Mouse (Mus musculus) kidney, embryonic 15.5 days (tissue): Measurements from ENCODE around the gene Tmem230. TPM values are rescaled to one million over a fixed set of nuclear protein-coding genes. Genes with fewer than 3 reads are reported as not detected.

Source experiments
- ATAC-seq: fragments of 200-750 bp; cut with Nextera tagmentation; replicated peaks from 2 replicates; pipeline ENCODE4 v1.8.0; 2017; ENCODE audit warnings: moderate TSS enrichment; ENCODE audit not compliant: low FRiP score
- H3K27ac ChIP-seq: fragments of 300-500 bp; sonication (generic); 2 replicates; pipeline ENCODE4 v1.5.1; 2015; ENCODE audit warnings: mild to moderate bottlenecking, inconsistent platforms
- H3K27me3 ChIP-seq: fragments of 300-500 bp; sonication (generic); 2 replicates; pipeline ENCODE4 v1.6.1; 2015; ENCODE audit warnings: inconsistent platforms
- H3K36me3 ChIP-seq: fragments of 300-500 bp; sonication (generic); 2 replicates; pipeline ENCODE4 v1.6.1; 2015; ENCODE audit warnings: inconsistent platforms
- H3K4me1 ChIP-seq: fragments of 300-500 bp; sonication (generic); 2 replicates; pipeline ENCODE4 v1.6.1; 2015; ENCODE audit warnings: inconsistent platforms
- H3K4me2 ChIP-seq: fragments of 300-500 bp; sonication (generic); 2 replicates; pipeline ENCODE4 v1.6.1; 2015; ENCODE audit warnings: moderate library complexity, mild to moderate bottlenecking, inconsistent platforms
- H3K4me3 ChIP-seq: fragments of 300-500 bp; sonication (generic); replicated peaks from 2 replicates; pipeline ENCODE4 v1.5.1; 2015; ENCODE audit warnings: mild to moderate bottlenecking, inconsistent platforms
- H3K9ac ChIP-seq: fragments of 300-500 bp; sonication (generic); 2 replicates; pipeline ENCODE4 v1.6.1; 2015; ENCODE audit warnings: mild to moderate bottlenecking, inconsistent platforms
- H3K9me3 ChIP-seq: fragments of 300-500 bp; sonication (generic); replicated peaks from 2 replicates; pipeline ENCODE4 v1.6.1; 2016; ENCODE audit warnings: inconsistent platforms
- WGBS: fragments of 180-500 bp; shearing (Covaris S2); methylation state at CpG from one replicate; pipeline ENCODE4 v1.1.7; 2015; ENCODE audit warnings: mixed read lengths; 5-methylcytosine and 5-hydroxymethylcytosine counted together
- polyA plus RNA-seq: library from polyadenylated mRNA; unstranded; fragments of >200 nt; fragmentation: Nextera tagmentation; extraction: Ambion mirVana; gene quantifications from 2 replicates; pipeline ENCODE4 v1.2.1, GENCODE M21; 2015

The Tmem230 gene
- polyA plus RNA-seq, 1 experiment from 2014 or later = 44.3 TPM

DNA sequence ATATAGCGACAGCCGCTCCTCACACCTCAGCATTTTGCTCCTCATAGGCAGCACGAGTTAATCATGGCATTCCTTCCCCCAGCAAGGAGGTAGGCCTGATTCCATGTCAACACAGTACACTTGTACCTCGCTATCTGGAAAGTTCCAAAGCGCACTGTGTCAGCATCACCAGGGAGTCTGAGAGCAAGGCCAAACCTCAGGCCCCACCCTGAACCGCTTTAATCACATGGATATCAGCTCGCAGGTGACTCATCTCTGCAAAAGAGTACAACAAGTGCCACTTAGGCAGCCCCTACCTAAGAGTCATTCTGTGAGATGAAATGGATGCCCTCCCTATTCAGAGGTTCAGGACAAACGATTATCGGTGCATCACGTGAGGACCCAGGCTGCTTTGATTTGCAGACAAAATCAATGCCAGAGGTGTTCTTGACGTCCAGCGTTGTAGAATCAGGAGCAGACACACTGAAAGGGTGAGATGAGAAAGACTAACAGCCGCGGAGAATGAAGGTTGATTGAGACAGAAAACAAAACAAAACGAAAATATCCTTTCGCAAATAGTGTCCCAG is 41.2 kb downstream of the Tmem230 start:
- Histone ChIP-seq H3K9me3 (no peaks in the 10 kb centered on the region), H3K4me3 (no peak overlapping the region), H3K4me1 (no peaks in the 10 kb centered on the region), H3K27me3 (no peaks in the 10 kb centered on the region), H3K9ac (no peak overlapping the region), H3K27ac (no peak overlapping the region), H3K4me2 (no peak overlapping the region), H3K36me3 (no peaks in the 10 kb centered on the region)
- ATAC-seq = no peak
- WGBS = 87% methylated on average over 16 of the region's 16 CpGs

DNA sequence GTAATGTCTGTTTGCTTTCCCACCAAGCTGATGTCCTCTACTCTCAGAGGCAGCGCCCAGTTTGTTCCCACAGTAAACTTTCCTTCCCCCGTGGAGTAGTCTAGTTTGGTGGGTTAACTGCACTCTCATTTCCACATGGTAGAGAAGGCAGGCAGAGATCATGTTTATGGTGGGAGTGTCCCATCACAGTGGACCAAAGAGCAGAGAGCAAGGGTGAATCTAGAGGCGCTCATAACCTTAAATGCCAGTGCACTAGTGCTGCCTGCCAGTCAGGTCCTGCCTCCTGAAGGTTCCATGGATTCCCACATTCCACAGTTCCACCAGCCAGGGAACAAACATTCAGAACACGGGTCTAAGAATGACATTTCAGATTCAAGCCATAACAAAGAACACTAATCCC is 42.1 kb downstream of the Tmem230 start:
- Histone ChIP-seq H3K9ac (no peak overlapping the region), H3K4me1 (no peaks in the 10 kb centered on the region), H3K27ac (no peak overlapping the region), H3K4me2 (no peak overlapping the region), H3K27me3 (no peaks in the 10 kb centered on the region), H3K9me3 (no peaks in the 10 kb centered on the region), H3K36me3 (no peaks in the 10 kb centered on the region), H3K4me3 (no peak overlapping the region)
- 65% methylated on average over 4 of the region's 4 CpGs for WGBS
- ATAC-seq = no peak

DNA sequence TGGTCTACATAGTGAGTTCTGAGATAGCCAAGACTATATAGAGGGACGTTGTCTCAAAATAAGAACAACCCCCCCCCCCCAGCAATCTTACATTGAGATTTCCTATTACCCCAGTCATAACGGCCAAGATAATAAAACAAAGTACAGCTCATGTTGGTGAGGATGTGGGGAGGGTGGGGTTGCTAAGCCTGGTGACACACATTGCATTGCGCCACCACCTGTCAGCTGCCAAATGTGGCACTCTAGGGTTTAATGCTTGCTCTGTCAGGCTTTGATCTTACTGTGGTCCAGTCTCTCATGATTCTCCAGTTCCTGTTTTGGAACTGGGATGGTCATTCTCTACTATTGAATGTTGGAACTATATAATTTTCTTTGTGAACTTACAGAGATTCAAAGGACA is 43.8 kb downstream of the Tmem230 start:
- Histone ChIP-seq H3K9me3 (no peaks in the 10 kb centered on the region), H3K4me3 (no peak overlapping the region), H3K27ac (no peak overlapping the region), H3K9ac (no peak overlapping the region), H3K4me2 (no peak overlapping the region), H3K27me3 (no peaks in the 10 kb centered on the region), H3K4me1 (no peaks in the 10 kb centered on the region), H3K36me3 (no peaks in the 10 kb centered on the region)
- no peak for ATAC-seq
- 78% methylated on average over 3 of the region's 3 CpGs for WGBS

DNA sequence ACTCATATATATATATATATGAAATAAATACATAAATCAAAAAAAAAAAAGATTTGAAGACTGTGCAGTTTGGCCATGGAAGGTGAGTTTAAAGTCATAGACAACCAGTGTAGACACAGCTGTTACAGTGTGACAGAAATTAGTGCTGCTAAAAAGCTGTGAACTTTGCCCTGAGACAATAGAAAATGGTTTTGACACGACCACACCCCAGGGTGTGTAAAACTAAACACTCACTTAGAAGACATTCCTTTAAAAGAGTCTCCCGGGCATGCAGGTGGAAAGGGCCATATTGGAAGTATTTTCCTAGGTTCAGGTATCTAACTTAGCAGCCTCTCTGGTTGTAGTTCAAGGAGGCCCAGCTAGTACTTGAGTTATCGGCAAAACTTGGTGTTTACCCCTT is 44.4 kb downstream of the Tmem230 start:
- Histone ChIP-seq H3K4me3 (no peak overlapping the region), H3K4me2 (no peak overlapping the region), H3K9ac (no peak overlapping the region), H3K36me3 (no peaks in the 10 kb centered on the region), H3K27ac (no peak overlapping the region), H3K9me3 (no peaks in the 10 kb centered on the region), H3K4me1 (no peaks in the 10 kb centered on the region), H3K27me3 (no peaks in the 10 kb centered on the region)
- ATAC-seq = no peak
- WGBS = 74% methylated on average over 3 of the region's 3 CpGs

DNA sequence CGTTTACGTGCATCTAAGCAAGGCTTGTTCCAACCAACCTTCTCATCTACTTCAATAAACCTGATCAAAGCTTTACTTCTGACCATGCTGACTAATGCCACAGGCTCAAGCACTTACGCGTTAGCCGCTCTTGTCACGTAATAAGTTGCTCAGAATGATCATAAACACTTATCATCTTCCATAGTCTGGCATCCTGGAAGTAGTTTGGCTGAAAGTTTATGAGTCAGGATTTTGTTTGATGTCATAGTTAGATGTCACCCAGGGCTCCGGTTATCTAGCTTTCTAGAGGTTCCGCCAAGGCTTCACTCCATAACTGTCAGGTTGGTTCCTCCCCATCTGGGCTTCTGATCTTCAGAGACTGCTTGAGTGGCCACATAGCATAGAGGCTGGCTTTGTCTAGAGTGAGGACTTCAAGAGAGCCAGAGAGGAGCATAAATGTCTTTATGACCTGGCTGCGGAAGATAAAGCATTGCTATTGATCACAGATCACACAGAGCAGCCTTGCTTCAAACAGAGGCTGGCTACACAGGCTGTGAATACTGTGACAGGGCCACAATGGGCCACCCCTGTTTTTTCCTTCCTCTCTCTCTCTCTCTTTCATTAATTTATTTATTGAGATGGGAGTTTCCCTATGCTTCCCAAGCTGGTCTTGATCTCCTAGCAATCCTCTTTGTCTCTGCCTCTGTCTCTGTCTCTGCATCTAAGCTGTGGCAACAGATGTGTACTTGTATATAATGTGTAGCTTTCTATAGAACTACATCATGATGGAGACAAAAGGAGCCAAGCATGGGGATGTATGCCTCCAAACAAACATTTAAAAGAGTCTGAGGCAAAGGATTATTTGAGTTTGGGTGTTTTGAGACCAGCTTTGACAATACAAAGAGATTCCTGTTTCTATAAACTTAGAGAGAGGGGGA is 49.3 kb downstream of the Tmem230 start:
- Histone ChIP-seq H3K27ac (no peak overlapping the region), H3K36me3 (no peaks in the 10 kb centered on the region), H3K4me2 (no peak overlapping the region), H3K27me3 (peaks cover 3% of the 10 kb centered on the region; the same call in 1 of the 2 replicates), H3K4me3 (no peak overlapping the region), H3K4me1 (no peaks in the 10 kb centered on the region), H3K9me3 (no peaks in the 10 kb centered on the region), H3K9ac (no peak overlapping the region)
- WGBS = 60% methylated on average over 9 of the region's 9 CpGs
- no peak for ATAC-seq

DNA sequence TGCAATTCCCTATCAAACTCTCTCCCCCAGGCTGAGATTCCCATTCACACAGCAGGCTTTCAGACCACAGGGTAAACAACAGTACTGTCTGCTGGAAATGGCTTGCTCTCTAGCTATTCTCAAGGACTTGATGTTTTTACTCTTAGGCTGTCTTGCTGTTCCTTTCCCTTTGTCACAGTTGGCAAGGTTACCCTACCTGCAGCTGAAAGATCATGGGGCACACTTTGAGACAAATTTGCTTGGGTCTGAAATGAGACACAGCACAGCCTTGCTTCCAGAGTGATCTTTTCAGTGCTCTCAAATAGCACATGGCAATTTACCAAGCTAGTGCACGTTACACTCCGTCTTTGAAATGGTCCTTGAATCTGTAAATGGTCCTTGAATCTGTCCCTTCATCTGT is 52.0 kb downstream of the Tmem230 start:
- ATAC-seq = no peak
- Histone ChIP-seq H3K27ac (no peak overlapping the region), H3K4me3 (no peak overlapping the region), H3K4me2 (no peak overlapping the region), H3K9ac (no peak overlapping the region), H3K4me1 (no peaks in the 10 kb centered on the region), H3K9me3 (no peaks in the 10 kb centered on the region), H3K27me3 (peaks cover 3% of the 10 kb centered on the region; the same call in 1 of the 2 replicates), H3K36me3 (no peaks in the 10 kb centered on the region)
- WGBS = 76% methylated on average over 2 of the region's 2 CpGs

DNA sequence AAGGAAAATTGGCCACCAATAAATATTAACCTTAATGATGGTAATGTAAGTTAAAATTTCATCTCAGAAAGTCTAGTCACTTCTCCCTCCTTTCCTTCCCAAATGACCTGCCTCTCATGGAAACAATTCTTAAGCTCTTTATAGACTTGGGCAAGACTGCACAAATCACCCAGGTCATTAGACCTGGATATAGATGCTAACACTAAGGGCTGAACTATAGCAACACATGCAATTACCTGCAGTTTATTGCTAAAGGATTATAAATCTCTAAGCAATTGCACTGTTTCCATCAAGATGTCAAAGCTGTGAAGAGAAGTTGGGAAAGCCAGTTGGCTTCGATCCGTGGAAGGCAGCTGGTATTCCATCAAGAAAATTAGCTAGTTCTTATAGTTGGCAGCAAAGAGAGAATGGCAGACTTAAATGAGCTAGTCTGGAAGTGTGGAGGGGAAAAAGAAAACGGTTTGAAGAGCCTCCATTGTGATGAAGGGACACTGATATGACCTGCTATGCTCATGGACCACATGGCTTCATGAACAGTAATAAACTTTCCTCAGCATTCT is 56.9 kb downstream of the Tmem230 start:
- Histone ChIP-seq H3K27ac (no peak overlapping the region), H3K4me3 (no peak overlapping the region), H3K9ac (no peak overlapping the region), H3K9me3 (no peaks in the 10 kb centered on the region), H3K27me3 (peaks cover 3% of the 10 kb centered on the region; the same call in 1 of the 2 replicates), H3K36me3 (no peaks in the 10 kb centered on the region), H3K4me1 (no peaks in the 10 kb centered on the region), H3K4me2 (no peak overlapping the region)
- ATAC-seq = no peak
- 78% methylated on average over 3 of the region's 3 CpGs for WGBS

Other genes with a start within 250 kb of the Tmem230 start
- gene Rassf2, start 217.5 kb downstream of the Tmem230 start, polyA plus RNA-seq = 8.4 and 11.3 TPM in 2 replicates
- 12.9 and 14.5 TPM in 2 replicates for gene Slc23a2, start 102.7 kb downstream of the Tmem230 start, polyA plus RNA-seq
- gene Pcna, start 5.5 kb upstream of the Tmem230 start, polyA plus RNA-seq = 263 and 284 TPM in 2 replicates
- gene Cds2, start 15.3 kb upstream of the Tmem230 start, polyA plus RNA-seq = 19.8 and 30.2 TPM in 2 replicates
- gene Prokr2, start 137.6 kb upstream of the Tmem230 start, polyA plus RNA-seq = 0.17 and 0.67 TPM in 2 replicates